Mouse (Mus musculus) heart, adult 8-10 months (tissue): ENCODE measurements at regions not wholly inside any gene's neighbourhood (a gene's known extent, or its start where the extent isn't known, plus 50 kb on each side); places are given as distances from the start of the nearest gene placed in this dataset.

Experiments
- DNase-seq: peaks from one replicate; pipeline ENCODE4 v3.0.0; 2022; ENCODE audit warnings: low spot score

DNA sequence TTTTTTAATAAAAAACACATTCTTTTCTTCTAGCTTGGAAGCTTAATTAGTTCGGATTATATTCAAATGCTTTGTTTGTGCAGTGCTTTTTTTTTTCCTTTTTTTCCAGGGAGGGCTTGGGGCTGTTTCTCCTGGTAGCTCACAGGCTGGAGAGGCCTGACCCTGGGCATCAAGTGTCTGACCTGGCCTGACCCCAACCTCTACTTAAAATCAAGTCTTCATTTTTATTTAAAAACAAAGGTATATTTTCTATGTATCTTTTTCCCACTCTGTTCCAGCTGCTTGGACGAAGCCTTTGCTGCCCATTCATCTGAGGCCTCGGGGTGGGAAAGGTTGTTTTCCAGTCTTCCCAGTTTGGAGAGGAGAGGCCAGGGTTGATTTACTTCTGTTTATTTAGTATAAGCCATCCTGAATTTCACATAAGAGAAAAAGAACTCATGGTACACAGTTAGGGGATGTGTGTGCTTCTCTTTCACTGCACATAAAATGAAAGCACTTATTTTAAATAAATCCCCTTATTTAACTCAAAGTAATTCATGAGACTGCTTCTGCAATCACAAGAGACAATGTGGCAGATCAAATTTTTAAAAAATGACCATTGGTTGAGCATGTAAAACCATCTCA is 539.1 kb downstream of the Ptprc start:
- DNase-seq = no peak

DNA sequence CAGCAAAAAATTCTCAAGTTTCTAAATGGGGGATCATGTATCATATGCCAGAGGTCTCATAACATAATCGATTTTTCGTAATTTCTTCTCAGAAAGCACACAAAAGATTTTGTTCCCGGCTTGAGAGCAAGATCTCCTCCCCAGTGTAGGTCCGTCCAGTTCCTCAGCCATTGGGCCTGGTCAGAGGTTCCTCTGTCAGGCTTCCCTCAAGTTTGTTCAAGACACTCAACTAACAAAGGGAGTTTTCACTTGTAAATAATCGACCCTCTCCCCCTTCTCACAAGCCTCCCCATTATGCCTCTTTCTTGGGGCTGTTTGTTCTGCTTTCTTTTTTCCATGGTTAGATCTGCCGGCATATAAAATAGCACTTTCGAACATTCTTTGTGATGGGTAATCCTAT is 539.7 kb downstream of the Ptprc start:
- no peak for DNase-seq

DNA sequence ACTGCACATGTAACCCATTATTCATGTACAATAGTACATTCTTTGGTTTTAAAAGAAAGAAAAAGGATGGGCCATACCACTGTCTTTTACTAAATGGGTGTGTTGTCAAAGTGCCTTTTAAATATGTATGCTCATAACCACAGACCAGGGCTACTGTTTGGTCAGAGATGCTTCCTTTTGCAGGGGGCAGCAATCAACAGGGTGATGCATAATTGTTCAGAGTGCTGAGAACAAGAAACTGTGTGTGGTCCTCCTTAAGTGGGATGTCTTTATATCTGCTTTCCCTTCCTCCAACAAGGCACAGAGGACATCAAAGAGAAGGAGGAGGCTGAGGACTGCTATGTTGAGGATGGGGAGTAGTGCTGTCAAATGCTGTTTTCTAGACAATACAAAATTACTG is 544.0 kb downstream of the Ptprc start:
- DNase-seq = no peak

DNA sequence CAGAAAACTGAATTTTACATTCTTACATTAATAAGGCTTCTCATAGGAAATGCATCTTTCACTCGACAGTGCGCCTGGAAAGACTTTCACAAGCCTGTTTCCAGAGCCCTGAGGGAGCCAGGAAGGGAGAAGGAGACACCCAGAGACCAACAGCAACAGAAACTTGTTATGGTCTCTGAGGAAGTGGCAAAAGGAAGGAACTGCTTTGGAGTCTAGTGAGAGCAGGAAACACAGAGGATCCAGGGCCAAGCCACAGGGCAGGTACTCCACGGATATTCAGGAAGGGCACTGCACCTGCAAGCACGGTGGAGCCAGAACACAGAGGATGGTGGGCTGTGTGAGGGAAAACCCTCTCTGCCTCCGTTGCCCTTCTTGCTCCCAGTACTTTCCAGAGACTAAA is 554.8 kb downstream of the Ptprc start:
- peak; percentile 51 for DNase-seq

DNA sequence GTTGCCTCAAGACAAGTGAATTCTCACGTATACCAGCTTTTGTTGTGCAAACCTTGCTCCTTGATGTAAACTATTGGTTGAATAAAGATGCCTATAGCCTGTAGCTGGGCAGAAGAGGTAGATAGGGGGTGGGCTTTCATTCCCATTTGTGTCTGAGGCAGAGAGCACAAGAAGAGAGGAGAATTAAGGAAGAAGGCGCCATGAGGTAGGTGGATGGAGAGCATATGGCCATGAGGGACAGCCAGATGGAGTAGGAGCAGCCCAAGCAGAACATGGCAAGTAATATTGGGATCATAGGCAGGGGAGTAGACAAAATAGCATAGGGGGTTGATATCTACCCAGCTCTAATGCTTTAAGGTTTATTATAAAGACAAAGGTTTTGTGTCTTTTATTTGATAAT is 557.3 kb downstream of the Ptprc start:
- DNase-seq = no peak

DNA sequence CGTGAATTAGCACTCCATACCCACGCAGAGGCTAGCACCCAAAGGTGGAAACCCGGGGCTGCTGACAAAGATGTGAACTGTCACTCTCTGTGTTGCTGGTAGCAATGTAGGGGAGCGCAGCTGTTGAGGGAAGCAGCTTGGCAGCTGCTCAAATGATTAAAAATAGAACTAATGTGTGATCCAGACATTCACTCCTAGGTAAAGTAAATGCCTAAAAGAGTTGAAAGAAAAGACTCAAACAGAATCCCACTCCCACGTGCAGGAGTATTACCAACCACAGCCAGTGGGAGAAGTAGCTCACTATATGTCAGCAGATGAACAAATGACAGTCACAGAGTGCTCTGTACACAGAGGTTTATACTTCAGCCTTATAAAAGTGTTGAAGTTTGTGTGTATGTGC is 558.0 kb downstream of the Ptprc start:
- peak; percentile 35 for DNase-seq

DNA sequence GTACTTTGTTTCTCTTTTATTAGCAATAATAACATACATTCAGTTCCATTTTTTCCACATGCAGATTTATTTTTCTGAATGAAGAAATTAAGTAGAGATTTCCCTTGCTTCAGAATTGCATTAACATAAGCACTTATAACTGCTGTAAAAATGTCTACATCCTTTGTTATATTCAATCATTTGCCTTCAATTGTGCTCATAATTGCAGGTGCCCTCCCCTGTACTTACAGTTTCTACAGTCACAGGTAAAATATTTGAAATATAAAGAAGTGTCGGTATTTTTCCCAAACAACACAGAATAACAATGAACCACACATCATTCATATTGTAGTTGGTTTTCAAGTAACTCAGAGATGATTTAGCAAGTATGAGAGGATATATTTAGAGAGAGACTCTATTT is 568.8 kb downstream of the Ptprc start:
- no peak for DNase-seq

DNA sequence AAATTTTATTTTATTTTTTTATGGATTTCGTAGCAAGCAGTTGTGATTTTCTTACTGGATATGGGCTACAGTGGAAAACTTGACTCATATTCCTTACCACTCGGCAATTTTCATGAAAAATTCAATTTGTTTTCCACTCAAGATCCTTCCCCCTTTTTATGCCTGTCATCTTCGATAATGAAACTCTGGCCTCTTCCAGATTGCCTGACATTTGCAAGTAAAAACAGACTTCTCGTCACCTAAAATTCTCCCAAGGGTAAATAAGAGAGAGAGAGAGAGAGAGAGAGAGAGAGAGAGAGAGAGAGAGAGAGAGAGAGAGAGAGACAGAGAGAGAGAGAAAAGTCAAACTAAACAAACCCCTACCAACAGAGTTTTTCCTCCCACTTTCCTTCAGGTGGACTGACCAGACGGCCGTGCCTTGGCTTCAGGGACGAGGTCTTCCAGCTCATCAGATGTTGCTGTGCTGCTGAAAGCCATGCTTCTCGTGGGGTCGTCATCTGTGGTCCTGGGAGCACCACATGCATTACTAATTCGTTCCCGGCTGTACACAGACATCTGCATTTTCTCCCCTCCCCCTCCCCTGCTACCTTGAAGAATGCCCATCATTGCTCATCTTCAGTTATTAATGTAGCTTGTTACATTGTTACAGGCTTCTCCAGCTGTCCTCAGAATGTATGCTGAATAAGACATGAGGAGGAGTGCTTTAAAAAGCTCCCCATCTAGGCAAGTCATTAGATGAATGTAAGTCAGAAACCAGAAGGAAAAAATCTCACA is 569.4 kb downstream of the Ptprc start:
- no peak for DNase-seq

DNA sequence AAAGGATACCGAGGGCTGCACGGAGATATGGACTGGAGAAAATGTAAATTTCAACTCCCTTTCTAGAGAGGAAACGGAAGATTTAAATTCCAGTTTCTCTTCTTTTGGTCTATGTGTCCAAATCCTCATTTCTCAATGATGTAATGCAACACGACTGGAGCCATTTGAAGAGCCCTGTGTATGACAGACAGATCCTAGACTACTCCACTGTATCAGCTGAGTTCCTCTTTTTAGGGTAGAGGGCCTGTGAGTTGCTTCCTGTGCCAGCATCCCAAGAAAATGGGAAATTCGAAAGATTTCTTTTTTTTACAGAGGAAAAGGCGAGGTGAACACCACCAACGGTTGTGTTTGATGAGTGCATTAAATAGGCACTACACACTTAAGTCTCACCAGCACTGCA is 581.8 kb downstream of the Ptprc start:
- DNase-seq = no peak

DNA sequence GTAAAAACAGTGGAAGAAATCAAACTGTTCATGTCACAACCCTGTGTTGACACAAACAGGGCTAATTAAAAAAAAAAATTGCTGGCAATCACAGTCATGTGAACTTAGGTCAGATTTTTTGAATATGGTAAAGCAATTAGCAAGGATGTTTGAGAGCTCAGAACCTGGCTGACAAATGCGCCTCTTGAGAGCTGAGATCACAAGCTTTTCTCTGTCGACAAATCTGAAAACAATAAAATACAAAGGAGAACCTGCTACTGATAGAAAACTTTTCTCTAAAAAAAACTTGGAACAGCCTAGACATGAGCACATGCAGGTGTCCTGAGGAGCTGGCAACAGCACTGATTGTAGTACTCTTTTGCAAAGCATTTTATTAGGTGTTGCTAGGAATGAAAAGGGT is 583.6 kb downstream of the Ptprc start:
- DNase-seq = peak; percentile 44

DNA sequence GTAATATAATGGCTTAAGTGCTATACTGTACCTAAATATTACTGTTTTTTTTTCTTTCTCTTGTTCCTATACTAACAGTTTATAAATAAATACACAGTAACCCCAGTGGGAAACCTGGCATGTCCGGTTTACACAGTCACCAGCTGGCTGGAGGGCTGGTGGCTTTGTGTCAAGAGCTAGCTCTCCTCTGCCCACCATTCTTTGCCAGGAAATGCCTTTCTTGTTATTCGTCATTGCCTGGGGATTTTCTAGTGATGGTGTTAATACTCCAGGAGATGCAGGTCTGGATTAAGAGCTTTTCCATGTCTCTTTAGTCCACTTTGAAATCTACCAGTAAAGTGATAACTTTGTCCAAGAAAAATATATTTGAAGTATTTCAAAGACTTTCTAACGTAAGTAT is 584.2 kb downstream of the Ptprc start:
- peak; percentile 65 for DNase-seq

DNA sequence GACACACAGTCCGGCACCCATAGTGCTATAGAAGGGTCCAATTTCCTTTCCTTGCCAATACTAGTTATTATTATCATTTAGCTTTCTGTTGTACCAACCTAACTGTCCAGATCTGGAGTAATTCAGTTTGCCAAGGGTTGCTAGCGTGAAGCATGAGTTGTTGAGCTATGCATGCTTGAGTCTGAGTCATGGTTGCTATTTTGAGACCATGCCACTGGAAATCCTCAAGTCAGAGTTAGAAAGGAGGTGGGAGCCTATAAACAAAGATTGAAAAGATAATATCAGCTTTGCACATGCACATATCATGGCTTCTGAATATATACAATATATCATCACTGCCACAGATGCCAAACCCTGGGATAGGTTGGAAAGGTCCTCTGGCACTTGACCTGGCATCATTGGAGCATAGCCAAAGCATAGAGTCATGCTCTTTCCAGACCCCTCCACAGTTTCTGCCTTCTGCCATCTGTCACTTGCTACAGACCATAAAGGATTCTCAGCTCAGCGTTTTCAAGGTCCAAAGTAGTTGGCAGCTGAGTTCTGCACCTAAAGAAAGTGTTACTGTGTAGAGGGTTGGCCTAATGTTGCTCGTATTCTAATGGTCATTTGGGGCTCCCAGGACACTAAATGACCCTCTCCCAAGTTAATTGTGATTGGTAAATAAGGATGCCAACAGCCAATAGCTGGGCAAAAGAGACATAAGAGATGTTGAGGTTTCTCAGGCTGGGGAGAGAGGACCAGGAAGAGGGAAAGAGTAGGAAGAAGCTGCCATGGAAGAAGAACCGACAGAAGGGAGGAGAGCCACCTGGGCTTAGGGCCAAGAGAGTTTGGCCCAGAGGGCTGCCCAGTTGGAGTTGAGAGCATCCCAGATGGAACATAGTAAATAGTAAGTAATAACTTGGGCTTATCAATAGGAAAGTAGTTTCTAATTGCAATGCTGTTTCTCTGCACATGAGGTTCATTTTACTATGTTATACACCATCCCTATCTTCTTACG is 586.9 kb downstream of the Ptprc start:
- DNase-seq = peak; percentile 16

DNA sequence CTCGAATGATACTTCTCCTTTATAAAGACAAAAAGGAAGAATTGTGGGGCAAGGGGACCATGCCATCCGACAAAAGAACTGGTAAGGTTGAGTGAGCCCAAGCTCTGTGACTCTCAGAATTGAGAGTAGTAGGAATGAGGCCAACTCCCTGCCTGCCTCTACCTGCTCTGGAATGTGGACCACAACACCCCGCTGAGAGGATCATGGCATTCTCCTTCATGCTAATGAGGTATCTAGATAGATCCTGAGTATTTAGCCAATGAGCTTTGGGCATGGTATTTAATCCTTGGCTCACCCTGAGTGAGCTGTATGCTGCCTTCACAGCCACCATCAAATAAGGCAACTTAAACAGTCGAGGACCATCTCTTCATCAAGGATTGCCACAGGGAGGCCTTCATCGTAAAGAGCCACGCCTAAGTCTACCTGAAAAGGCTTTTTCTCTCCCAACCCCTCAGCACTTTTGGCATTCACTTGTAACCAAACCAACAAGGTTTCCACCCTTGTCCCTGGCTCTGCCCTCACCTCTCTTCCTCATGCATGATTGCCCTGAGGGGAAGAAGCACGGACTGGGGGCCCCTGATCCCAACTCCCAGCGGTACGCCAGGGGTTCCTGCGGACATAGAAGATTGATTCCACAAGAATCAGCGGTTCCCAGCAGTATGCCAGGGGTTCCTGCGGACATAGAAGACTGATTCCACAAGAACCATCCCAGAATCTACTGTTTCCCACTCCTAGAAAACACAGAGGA is 587.9 kb downstream of the Ptprc start:
- DNase-seq = no peak

DNA sequence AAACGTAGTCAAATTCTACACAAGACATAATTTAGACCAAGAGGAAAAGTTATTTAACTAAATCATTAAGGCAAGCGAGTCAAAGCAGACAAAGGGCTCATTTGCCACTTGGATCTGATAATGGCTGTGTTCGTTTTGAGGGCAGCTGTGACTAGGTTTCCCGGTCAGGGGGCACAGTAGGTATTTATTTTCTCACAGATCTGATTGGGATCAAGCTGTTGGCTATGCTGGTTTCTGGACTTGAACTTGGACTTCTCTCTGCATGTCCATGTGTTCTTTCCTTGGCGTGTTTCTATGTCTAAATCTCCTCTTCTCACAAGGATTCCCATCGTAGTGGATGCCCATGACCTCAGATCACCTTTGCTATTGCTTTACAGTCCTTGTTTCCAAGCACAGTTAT is 590.8 kb downstream of the Ptprc start:
- DNase-seq = no peak

DNA sequence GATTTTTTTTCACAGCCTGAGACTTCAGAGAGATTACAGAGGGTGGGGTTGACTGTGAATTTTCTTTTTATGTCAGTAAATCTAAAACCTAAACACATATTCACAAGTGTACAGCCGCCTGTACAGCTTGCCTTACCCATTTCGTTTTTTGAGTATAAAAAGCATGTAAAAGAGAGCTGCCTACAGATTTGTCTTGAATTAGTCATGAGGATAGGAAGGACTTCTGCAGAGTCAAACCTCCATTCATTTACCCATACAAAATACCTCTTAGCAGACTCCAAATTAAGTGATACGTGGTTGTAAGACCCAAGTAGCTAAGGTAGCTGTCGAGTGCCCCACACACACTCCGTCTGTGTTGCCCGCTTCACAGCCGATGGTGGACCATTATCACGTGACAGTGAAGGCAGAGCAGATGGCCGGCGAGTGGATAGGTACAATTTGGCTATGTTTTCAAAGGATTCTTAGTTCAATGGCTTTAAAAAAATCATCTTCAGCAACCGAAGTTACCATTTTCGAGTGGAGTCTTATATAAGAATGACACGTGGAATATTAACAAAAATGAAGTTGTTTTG is 591.3 kb downstream of the Ptprc start:
- DNase-seq = no peak

DNA sequence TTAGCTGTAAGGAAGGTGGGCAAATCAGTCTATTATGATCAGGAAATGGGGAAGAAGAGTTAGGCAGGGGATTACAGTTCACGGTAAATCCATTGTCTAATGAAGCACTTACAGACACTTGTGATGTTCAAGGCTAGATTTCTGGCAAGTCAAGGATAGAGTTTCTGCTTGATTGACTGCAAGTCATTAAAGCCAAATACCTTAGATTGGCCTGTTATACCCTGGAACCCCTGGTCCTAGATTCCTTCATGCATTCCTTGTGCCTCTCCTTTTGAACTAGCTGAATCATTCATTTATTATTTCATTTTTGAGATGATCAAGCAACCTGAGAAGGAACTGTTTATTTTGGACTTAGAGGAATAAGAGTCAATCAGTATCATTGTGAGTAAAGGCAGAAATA is 597.9 kb downstream of the Ptprc start:
- DNase-seq = no peak

DNA sequence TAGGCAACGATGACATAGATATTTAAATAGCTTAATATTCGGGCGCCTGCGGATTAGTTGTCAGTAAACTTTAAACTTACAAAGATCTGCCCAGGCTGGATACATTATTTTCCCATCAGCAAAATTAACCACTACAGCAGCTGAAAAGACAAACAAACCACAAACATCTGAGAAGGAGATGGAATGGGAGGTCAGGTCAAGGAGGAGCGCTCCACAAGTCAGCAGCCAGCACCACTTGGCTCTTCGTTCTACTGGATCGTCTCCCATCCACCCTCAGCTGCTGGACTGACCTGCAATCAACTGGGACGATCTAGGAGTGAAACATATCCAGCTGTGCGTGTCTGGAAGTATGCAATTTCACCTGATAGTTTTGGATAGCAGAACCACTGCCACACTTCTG is 599.3 kb downstream of the Ptprc start:
- DNase-seq = no peak

DNA sequence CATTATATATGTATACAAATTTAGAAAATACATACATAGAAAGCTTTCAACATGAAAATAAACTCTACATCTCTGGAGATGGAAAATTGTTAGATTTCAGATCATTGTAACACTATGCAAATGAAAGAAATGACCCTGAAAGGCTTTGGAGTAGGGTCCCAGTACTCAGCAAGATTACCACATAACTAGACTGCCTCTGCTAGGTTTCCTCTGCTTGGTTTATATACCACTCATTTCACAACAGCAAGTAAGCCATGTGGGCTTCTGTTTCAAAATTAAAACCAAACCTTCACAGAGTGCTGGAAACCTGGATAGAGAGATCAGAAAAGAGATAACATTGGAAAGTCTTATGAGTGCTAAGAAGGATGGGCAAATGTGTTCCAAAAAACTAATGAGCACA is 600.1 kb downstream of the Ptprc start:
- DNase-seq = no peak

DNA sequence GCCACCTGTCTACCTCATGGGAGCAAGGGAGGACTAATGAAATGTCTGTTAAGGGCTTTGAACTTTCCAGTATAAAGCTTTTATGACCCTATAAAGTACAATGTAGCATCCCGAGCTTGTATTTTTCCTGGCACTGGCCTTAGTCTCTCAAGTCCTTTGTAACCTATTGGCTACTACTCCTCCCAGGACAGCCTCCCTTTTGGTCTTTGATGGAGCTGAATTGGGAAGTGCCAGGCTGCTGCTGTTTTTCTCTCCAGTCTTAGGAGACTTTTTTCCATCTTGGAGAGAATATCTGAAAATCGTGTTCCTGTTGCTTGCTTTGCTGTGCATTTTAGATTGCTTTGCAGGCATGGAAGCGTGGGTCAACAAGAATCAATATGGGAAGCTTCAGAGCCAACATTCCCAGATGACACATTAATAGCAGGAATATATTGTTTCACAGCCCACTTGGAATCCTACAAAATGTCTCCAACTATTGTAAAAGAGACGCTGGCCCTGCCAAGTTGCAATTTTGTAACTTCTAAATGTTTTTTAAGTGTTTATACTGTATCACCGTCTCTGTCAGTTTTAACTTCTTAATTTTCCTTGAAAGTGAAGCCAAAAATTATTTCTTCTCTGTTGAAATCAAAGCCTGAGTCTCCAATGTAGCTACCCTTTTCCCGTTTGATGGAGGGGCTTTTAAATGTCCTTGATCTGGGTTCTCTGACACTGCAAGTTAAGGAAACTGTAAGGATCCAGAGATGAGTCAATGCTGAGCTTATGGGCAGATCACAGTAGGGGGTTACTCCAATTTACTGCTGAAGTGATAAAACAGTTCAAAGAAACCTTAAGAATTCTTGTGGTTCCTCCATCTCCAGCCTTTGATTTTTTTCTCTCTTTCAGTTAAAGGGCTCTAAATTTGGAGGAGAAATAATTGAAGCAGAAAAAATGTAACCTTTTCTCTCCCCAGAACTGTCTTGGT is 603.3 kb downstream of the Ptprc start:
- DNase-seq = no peak
